Mouse (Mus musculus) heart, embryonic 10.5 days (tissue): ENCODE measurements around the gene Bzw1. TPM values are rescaled to one million over a fixed set of nuclear protein-coding genes. Genes with fewer than 3 reads are reported as not detected.
A peak's percentile ranks its signal among the peaks of the same experiment; 100 is the strongest.

Experiments
- DNase-seq: peaks from one replicate; pipeline ENCODE4 v3.0.0-alpha.2; 2017; ENCODE audit warnings: low spot score
- H3K27ac ChIP-seq: fragments of 300-500 bp; sonication (generic); 2 replicates; pipeline ENCODE4 v1.5.1; 2016; ENCODE audit warnings: mild to moderate bottlenecking
- H3K27me3 ChIP-seq: fragments of 300-500 bp; sonication (generic); 2 replicates; pipeline ENCODE4 v1.6.1; 2016; ENCODE audit warnings: mild to moderate bottlenecking; ENCODE audit not compliant: poor library complexity, insufficient read depth, severe bottlenecking
- H3K36me3 ChIP-seq: fragments of 300-500 bp; sonication (generic); 2 replicates; pipeline ENCODE4 v1.6.1; 2016; ENCODE audit warnings: mild to moderate bottlenecking, moderate library complexity
- H3K4me1 ChIP-seq: fragments of 300-500 bp; sonication (generic); 2 replicates; pipeline ENCODE4 v1.6.1; 2016; ENCODE audit warnings: mild to moderate bottlenecking
- H3K4me3 ChIP-seq: fragments of 300-500 bp; sonication (generic); 2 replicates; pipeline ENCODE4 v1.5.1; 2016; ENCODE audit warnings: mild to moderate bottlenecking, moderate library complexity
- H3K9me3 ChIP-seq: fragments of 300-500 bp; sonication (generic); 2 replicates; pipeline ENCODE4 v1.6.1; 2016; ENCODE audit warnings: mild to moderate bottlenecking, moderate library complexity
- WGBS: fragments of 180-500 bp; shearing (Covaris S2); methylation state at CpG from one replicate; pipeline ENCODE4 v1.1.7; 2016; 5-methylcytosine and 5-hydroxymethylcytosine counted together
- polyA plus RNA-seq: library from polyadenylated mRNA; unstranded; fragments of >200 nt; fragmentation: Nextera tagmentation; extraction: Ambion mirVana; gene quantifications from 2 replicates; pipeline ENCODE4 v1.2.1, GENCODE M21; 2016

Gene Bzw1
- 287 and 342 TPM in 2 replicates for polyA plus RNA-seq

DNA sequence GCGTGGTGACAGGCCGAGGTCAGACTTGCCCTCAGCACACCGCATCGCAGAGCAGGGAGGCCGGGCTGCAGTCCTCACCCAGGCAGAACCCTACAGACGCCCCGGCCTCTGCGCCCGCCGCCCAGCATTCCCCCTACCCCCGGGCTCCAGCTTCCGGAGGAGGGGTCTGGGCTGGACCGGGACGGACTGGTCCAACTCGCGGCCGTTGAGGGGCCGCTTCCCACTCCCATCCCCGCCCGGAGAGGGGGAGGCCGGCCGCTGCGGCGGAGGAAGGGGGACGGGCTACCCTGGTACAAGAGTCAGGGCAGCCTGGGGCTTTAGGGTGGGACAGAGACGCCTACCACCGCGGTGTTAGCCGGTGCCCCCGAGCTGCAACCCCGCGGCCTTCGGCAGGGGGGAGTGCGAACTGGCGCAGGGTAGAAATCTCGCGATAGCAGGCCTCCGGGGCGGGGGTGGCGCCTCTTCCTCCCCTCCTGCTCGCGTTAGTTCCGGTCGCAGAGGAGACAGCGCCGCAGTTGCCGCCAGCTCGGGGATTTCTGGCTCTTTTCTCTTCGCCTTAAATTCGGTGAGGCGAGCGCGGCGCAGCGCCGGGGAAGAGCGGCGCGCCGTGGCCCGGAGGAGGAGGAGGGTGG is at the start of gene Bzw1:
Gene Bzw1, plus strand, starts transcription at position 247 of the 632 bp plus-strand sequence.
- Histone ChIP-seq H3K4me1 (peaks cover 14% of the 10 kb centered on the region), H3K9me3 (no peaks in the 10 kb centered on the region), H3K27me3 (no peaks in the 10 kb centered on the region), H3K27ac (peak within 1 kb of the TSS; percentile 100), H3K36me3 (peaks cover 33% of the 10 kb centered on the region), H3K4me3 (peak within 1 kb of the TSS; percentile 91)
- peak; percentile 95 for DNase-seq
- WGBS: under 1% methylated on average over 56 of the region's 61 CpGs

DNA sequence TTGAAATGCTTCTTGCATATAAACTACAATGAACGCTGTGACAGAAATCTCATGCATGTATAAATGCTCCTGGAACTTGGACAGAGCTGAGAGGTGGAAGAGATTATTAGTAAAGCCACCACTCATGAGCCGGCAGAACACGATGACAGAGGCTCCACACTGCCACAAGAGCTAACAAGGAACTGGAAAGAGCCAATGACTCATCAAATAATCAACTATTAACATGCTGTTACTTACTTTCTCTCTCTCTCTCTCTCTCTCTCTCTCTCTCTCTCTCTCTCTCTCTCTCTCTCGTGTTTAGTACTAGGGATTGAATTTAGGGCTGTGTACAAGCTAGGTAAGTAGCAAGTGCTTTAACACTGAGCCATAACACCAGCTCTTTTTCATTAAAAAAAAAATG is 48.8 kb upstream of the Bzw1 start:
- H3K27me3 ChIP-seq: no peaks in the 10 kb centered on the region
- no peak for DNase-seq
- no peak overlapping the region for H3K27ac ChIP-seq
- no peak overlapping the region for H3K4me3 ChIP-seq
- 76% methylated on average over 4 of the region's 4 CpGs for WGBS
- no peaks in the 10 kb centered on the region for H3K9me3 ChIP-seq
- H3K36me3 ChIP-seq: no peaks in the 10 kb centered on the region
- peaks cover 8% of the 10 kb centered on the region; the same call in 1 of the 2 replicates for H3K4me1 ChIP-seq

DNA sequence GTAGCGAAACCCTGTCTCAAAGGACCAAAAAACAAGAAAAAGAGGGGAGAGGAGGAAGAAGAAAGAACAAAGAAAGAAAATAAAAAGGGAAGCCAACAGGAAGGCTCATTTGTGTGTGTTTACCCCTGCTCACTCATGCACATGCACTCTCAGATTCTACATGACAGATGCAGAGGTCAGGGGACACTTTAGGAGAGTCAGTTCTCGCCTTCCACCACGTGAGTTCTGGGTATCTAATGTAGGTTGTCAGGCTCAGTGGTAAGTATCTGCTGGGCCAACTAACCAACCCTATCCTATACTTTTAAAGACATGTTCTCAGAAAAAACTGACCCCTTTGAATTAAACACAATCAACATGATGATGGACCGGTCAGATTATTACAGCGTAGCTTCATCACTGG is 48.1 kb upstream of the Bzw1 start:
- Histone ChIP-seq H3K27ac (no peak overlapping the region), H3K36me3 (no peaks in the 10 kb centered on the region), H3K9me3 (no peaks in the 10 kb centered on the region), H3K4me1 (peaks cover 8% of the 10 kb centered on the region; the same call in 1 of the 2 replicates), H3K27me3 (no peaks in the 10 kb centered on the region), H3K4me3 (no peak overlapping the region)
- WGBS: 80% methylated on average over 5 of the region's 5 CpGs
- DNase-seq: no peak

DNA sequence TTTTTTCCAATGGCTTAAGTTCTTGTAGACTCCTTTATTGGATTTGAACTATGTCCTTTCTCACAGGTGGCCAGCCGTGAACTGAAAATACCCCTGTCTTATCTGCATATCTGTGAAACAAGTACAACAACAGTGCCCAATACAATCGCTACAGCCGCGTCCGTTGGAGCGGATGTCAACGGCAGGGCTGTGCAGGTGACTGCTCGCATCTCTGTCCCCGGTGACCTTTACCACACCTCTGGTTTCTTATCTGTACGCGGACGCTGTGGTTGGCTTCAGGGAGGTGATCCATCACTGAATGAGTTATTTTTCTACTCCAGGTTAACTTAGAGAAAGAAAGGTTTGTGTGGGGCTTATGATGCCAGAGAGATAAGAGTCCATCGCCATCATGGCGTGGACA is 46.5 kb upstream of the Bzw1 start:
- H3K36me3 ChIP-seq: no peaks in the 10 kb centered on the region
- 82% methylated on average over 14 of the region's 14 CpGs for WGBS
- peaks cover 8% of the 10 kb centered on the region; the same call in 1 of the 2 replicates for H3K4me1 ChIP-seq
- no peak overlapping the region for H3K4me3 ChIP-seq
- DNase-seq: no peak
- H3K27me3 ChIP-seq: no peaks in the 10 kb centered on the region
- H3K9me3 ChIP-seq: no peaks in the 10 kb centered on the region
- H3K27ac ChIP-seq: no peak overlapping the region

DNA sequence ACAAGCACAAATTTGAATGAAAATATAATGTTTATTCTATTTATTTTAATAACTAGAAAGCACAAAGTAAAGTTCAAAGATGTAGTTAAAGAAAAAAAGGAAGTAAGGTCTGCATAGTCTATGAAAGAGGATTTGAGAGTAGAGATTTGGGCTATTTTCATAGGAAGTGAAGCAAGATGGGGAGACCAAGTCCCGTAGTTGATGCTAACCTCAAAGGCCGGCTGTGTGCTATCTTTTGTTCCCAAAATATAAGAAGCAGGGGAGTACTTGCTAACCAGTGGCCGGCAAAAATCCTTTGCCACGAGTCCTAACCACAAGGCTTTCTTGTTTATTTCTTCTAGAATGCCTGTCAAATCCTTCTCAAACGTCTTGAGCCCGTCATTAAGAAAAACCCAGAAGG is 44.0 kb upstream of the Bzw1 start:
- Histone ChIP-seq H3K4me1 (peaks cover 7% of the 10 kb centered on the region; the same call in 1 of the 2 replicates), H3K27ac (no peak overlapping the region), H3K27me3 (no peaks in the 10 kb centered on the region), H3K36me3 (no peaks in the 10 kb centered on the region), H3K4me3 (no peak overlapping the region), H3K9me3 (no peaks in the 10 kb centered on the region)
- DNase-seq: no peak
- 79% methylated on average over 6 of the region's 6 CpGs for WGBS

DNA sequence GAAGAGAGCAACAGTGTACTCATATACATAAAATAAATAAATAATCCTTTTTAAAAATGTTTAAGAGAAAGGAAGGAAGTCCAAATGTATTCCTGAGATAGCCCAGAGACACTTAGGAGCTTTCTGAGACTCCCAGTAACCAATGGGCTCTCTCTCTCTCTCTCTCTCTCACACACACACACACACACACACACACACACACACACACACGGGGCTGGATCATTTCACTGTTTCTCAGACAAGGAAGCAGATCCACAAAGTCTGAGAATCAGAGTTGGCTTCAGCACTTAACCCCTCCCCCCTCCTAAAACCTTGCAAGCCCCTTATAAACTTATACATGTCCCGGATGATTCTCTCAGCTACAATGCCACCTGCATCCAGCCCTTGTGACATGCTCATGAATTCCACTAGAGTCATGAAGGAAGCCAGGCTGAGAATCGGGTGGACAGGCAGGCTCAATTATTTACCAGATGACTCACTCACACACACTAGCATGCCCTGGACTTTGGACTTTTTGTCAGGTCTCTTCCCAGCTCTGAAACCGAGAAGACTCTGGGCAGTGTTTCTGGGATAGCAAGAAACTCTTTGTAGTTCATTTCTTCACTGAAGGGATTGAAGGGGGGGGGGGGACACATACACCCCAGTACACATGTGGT is 39.3 kb upstream of the Bzw1 start:
- DNase-seq: no peak
- Histone ChIP-seq H3K4me3 (no peak overlapping the region), H3K9me3 (no peaks in the 10 kb centered on the region), H3K4me1 (peaks cover 7% of the 10 kb centered on the region; the same call in 1 of the 2 replicates), H3K27ac (no peak overlapping the region), H3K27me3 (no peaks in the 10 kb centered on the region), H3K36me3 (no peaks in the 10 kb centered on the region)
- WGBS: 61% methylated on average over 4 of the region's 4 CpGs

DNA sequence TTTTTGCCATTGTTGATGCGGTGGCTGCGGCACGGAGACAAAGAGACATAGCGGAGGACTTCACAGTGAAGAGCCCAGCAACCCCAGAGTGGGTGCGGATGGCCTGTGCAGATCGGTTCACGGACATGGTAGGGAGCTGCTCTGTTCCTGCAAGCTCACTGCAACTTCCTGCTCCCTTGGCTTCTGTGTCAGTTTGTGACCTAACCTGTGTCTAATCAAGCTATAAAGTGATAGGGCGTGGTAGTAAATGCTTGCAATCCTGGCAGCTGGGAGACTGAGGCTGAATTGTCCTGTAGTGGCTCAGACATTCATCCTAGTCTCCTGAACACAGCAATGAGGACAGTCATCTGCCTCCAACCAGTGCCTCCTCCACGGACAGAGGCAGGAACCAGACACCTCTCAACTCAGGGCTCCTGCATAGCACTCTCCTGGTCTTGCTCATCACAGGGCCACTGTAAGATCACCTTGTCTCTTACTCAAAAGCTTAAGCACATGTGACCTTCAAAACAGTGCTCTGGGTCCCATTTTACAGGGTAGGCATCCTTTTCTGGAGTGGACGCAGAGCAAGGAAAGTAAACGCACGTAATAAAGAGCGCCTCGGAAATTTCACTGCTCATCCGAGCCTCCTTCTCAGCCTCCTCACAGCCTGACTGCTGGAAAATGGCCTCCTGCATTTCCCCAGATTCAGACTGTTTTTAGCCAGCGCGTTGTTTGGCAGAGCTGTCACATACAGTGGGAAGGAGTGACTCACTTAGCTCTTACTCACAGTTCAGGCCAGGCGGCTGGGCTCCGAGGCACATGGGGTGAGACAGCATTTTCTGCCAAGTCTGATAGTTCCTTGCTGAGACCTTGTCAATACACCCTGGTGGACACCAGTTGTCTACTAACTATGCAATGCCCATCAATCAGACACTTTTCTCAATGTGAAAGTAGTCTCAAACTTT is 33.5 kb upstream of the Bzw1 start:
- 78% methylated on average over 19 of the region's 19 CpGs for WGBS
- DNase-seq: no peak
- H3K27ac ChIP-seq: no peak overlapping the region
- H3K27me3 ChIP-seq: no peaks in the 10 kb centered on the region
- H3K4me3 ChIP-seq: no peak overlapping the region
- no peaks in the 10 kb centered on the region for H3K9me3 ChIP-seq
- no peaks in the 10 kb centered on the region for H3K36me3 ChIP-seq
- H3K4me1 ChIP-seq: no peaks in the 10 kb centered on the region

DNA sequence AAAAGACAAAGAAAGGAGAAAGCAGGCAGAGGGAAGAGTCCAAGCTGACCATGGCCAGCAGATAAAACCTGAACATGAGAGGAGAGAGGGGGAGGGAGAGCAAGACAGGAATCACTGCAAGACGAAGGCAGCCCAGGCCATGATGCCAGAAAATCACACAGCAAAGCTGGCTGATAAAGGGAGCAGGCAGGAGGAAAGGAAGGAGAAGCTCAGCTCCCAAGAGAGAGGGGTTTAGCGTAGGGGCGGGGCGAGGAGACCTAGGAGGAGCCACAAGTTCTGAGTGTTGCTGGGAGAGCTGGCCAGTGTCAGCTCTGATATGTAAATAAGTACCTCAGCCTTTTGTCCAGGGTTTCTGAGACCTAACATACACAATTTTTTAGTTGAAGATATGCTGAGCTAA is 30.4 kb upstream of the Bzw1 start:
- H3K4me1 ChIP-seq: no peaks in the 10 kb centered on the region
- WGBS: 44% methylated on average over 4 of the region's 4 CpGs
- DNase-seq: peak; percentile 70
- H3K27ac ChIP-seq: no peak overlapping the region
- no peaks in the 10 kb centered on the region for H3K9me3 ChIP-seq
- H3K36me3 ChIP-seq: no peaks in the 10 kb centered on the region
- H3K27me3 ChIP-seq: no peaks in the 10 kb centered on the region
- no peak overlapping the region for H3K4me3 ChIP-seq

DNA sequence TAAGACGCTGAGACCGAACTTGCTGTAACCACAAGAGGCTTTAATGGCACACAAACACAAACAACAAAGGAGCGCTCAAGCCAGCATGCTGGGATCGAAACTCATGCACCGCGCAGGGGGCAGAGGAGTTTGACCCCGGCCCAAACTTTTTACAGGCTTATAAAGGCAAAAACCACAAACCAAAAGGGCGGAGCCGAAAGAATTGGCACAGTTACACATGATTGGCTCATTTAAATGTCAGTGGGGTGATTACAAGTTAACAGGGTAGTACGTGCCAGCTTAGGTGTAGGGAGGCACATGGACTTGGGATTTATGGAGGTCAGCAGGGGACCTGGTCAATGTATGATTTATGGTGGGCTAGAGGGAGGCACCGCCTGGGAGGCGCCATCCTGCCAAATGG is 28.1 kb upstream of the Bzw1 start:
- WGBS: 97% methylated on average over 12 of the region's 12 CpGs
- Histone ChIP-seq H3K4me3 (no peak overlapping the region), H3K4me1 (no peaks in the 10 kb centered on the region), H3K27me3 (no peaks in the 10 kb centered on the region), H3K36me3 (no peaks in the 10 kb centered on the region), H3K27ac (no peak overlapping the region), H3K9me3 (no peaks in the 10 kb centered on the region)
- DNase-seq: no peak

DNA sequence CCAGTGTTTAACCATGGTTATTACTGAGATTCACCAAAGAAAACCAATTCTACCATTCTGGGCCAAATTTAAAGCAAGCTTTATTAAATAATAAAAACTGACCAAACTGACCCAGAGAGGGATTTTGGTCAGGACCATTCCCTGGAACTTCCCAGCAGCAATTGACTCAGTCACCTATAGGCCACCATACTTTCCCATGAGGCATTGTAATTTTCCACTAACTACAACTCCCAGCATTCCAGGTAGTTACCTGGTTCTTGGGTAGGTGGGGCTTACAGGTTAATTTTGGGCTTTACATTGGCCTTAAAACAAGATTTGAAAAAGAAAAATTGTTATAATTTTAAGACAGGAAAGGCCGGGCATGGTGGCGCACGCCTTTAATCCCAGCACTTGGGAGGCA is 26.9 kb upstream of the Bzw1 start:
- DNase-seq: no peak
- WGBS: 98% methylated on average over 3 of the region's 3 CpGs
- H3K4me3 ChIP-seq: no peak overlapping the region
- no peaks in the 10 kb centered on the region for H3K4me1 ChIP-seq
- no peak overlapping the region for H3K27ac ChIP-seq
- no peaks in the 10 kb centered on the region for H3K36me3 ChIP-seq
- H3K27me3 ChIP-seq: no peaks in the 10 kb centered on the region
- no peaks in the 10 kb centered on the region for H3K9me3 ChIP-seq

DNA sequence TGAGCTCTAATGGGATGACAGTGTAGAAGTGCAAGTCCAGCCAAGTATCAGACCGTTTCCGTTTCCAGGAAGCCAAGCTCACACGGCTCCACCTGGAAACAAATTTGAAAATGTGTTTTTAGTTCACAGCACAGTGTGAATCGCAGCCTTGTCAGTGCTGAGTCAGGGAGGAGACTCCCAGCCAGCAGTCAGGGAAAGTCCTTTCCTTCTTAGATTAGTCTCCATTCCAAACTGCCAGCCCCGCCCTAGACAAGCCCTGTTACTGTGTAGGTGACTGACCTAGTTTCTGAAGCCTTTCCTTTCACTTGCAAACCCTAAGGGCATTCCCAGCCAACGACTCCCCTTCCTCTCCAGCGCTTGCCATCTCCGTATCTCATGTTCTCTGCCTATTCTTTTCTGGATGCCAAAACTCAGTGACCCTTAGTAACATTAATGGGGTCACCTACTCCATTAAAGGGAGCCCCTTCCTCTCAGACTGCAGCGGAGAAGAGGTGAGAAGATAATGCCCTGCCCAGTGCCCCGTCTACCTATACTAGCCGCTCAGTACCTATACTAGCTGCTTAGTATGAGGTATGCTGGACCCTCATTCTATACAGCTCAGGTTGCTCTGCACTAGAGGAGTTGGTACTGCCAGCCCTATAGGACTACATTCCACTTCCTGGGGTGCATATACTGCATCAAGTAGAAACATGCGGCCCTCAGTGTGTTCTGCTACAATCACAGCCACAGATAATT is 25.8 kb upstream of the Bzw1 start:
- Histone ChIP-seq H3K9me3 (no peaks in the 10 kb centered on the region), H3K4me3 (no peak overlapping the region), H3K36me3 (no peaks in the 10 kb centered on the region), H3K4me1 (no peaks in the 10 kb centered on the region), H3K27me3 (no peaks in the 10 kb centered on the region), H3K27ac (no peak overlapping the region)
- no peak for DNase-seq
- 75% methylated on average over 12 of the region's 12 CpGs for WGBS

DNA sequence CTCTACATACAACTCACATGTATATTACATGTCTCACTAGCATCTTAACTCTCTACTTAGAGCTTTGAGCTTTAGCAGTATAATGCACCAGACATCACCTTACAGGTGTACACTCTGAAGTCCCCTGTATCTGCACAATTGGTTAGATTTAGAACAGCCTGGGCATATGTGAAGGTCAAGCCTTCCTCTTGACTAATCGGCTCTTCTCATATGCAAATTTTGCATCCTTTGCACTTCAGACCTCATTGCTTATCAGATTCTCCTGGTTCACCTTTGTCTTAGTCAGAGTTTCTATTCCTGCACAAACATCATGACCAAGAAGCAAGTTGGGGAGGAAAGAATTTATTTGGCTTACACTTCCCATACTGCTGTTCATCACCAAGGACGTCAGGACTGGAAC is 23.0 kb upstream of the Bzw1 start:
- Histone ChIP-seq H3K9me3 (no peaks in the 10 kb centered on the region), H3K4me1 (no peaks in the 10 kb centered on the region)
- 74% methylated on average over 2 of the region's 2 CpGs for WGBS

More for the DNA sequence above, 23.0 kb upstream of the Bzw1 start:
- H3K4me3 ChIP-seq: no peak overlapping the region
- no peaks in the 10 kb centered on the region for H3K27me3 ChIP-seq
- no peaks in the 10 kb centered on the region for H3K36me3 ChIP-seq
- no peak for DNase-seq
- no peak overlapping the region for H3K27ac ChIP-seq
